Mouse (Mus musculus) hindbrain, embryonic 16.5 days (tissue): ENCODE data around the gene Hoxc8. TPM values are rescaled to one million over a fixed set of nuclear protein-coding genes. Genes with fewer than 3 reads are reported as not detected.

ENCODE experiments used
- ATAC-seq: fragments of 200-750 bp; cut with Nextera tagmentation; 2 replicates; pipeline ENCODE4 v1.8.0; 2017; ENCODE audit warnings: moderate TSS enrichment, moderate library complexity
- H3K27ac ChIP-seq: fragments of 300-500 bp; sonication (generic); 2 replicates; pipeline ENCODE4 v1.5.1; 2014; ENCODE audit warnings: low read depth, mild to moderate bottlenecking, control low read depth, low read length, moderate library complexity
- H3K27me3 ChIP-seq: fragments of 300-500 bp; sonication (generic); replicated peaks from 2 replicates; pipeline ENCODE4 v1.6.1; 2014; ENCODE audit warnings: low read length; ENCODE audit not compliant: control insufficient read depth, insufficient read depth
- H3K36me3 ChIP-seq: fragments of 300-500 bp; sonication (generic); 2 replicates; pipeline ENCODE4 v1.6.1; 2014; ENCODE audit warnings: mild to moderate bottlenecking, low read length, moderate library complexity, mixed read lengths; ENCODE audit not compliant: control insufficient read depth, insufficient read depth
- H3K4me1 ChIP-seq: fragments of 300-500 bp; sonication (generic); 2 replicates; pipeline ENCODE4 v1.6.1; 2014; ENCODE audit warnings: low read depth, low read length; ENCODE audit not compliant: control insufficient read depth, insufficient read depth
- H3K4me2 ChIP-seq: fragments of 300-500 bp; sonication (generic); 2 replicates; pipeline ENCODE4 v1.6.1; 2014; ENCODE audit warnings: mild to moderate bottlenecking, low read length, control low read depth, moderate library complexity
- H3K4me3 ChIP-seq: fragments of 300-500 bp; sonication (generic); 2 replicates; pipeline ENCODE4 v1.5.1; 2014; ENCODE audit warnings: mild to moderate bottlenecking, low read length, control low read depth, moderate library complexity
- H3K9ac ChIP-seq: fragments of 300-500 bp; sonication (generic); 2 replicates; pipeline ENCODE4 v1.6.1; 2014; ENCODE audit warnings: low read depth, mild to moderate bottlenecking, control low read depth, low read length, moderate library complexity
- H3K9me3 ChIP-seq: fragments of 300-500 bp; sonication (generic); 2 replicates; pipeline ENCODE4 v1.6.1; 2014; ENCODE audit warnings: mild to moderate bottlenecking, low read length, moderate library complexity; ENCODE audit not compliant: control insufficient read depth
- WGBS: fragments of 180-500 bp; shearing (Covaris S2); extraction: QIAGEN DNeasy Blood & Tissue Kit; methylation state at CpG from one replicate; pipeline ENCODE4 v1.1.7; 2014; 5-methylcytosine and 5-hydroxymethylcytosine counted together
- polyA plus RNA-seq: library from polyadenylated mRNA; unstranded; fragments of >200 nt; fragmentation: Nextera tagmentation; extraction: Ambion mirVana; gene quantifications from 2 replicates; pipeline ENCODE4 v1.2.1, GENCODE M21; 2015

The Hoxc8 gene
- polyA plus RNA-seq, 1 experiment from 2014 or later, result 3.2 TPM

- H3K4me3 ChIP-seq, result no peak overlapping the region
- H3K9me3 ChIP-seq, result 0 out of 2 replicates have a peak, but pooled peaks cover 2% of the 10 kb centered on the region
- 5% methylated on average over 12 of the region's 12 CpGs for WGBS
- peaks cover 4% of the 10 kb centered on the region; the same call in 1 of the 2 replicates for H3K4me1 ChIP-seq
- H3K4me2 ChIP-seq, result no peak overlapping the region
- H3K36me3 ChIP-seq, result no peaks in the 10 kb centered on the region
- no peak overlapping the region for H3K9ac ChIP-seq
- no peak for ATAC-seq
- H3K27me3 ChIP-seq, result peaks cover 93% of the 10 kb centered on the region
- no peak overlapping the region for H3K27ac ChIP-seq
Observed at GRCm38 (mm10) chr15:102970740-102971139, 19.7 kb upstream of the Hoxc8 start.

GRCm38 (mm10) chr15:102972254-102972653 is 18.2 kb upstream of the Hoxc8 start:
- no peaks in the 10 kb centered on the region for H3K4me1 ChIP-seq
- no peak overlapping the region for H3K4me3 ChIP-seq
- under 1% methylated on average over 21 of the region's 21 CpGs for WGBS
- H3K4me2 ChIP-seq, result no peak overlapping the region
- no peaks in the 10 kb centered on the region for H3K36me3 ChIP-seq
- H3K9me3 ChIP-seq, result 0 out of 2 replicates have a peak, but pooled peaks cover 2% of the 10 kb centered on the region
- ATAC-seq, result no peak
- no peak overlapping the region for H3K27ac ChIP-seq
- peaks cover 86% of the 10 kb centered on the region for H3K27me3 ChIP-seq
- no peak overlapping the region for H3K9ac ChIP-seq

DNA sequence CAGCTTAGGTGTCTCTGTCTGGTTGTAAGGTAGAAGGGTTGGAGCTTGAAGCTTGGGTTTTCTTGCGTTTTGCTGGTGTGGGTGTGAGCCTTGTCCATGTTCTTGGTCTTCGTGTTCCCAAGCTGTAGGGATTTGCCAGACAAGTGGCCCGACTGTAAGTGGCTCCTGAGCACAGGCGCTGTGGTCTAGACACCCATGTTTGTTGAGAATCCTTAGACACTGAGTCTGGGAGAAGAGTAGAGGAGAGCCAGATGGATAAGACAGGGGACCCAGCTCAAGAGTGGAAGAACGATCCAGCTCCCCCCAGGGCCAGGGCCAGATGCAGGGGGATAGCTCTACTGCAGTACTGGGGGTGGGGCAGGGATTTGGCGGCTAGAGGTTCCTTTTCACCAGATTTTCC is 17.7 kb upstream of the Hoxc8 start:
- Histone ChIP-seq H3K4me2 (no peak overlapping the region), H3K9me3 (0 out of 2 replicates have a peak, but pooled peaks cover 2% of the 10 kb centered on the region), H3K27ac (no peak overlapping the region), H3K4me3 (no peak overlapping the region), H3K9ac (no peak overlapping the region), H3K27me3 (peaks cover 85% of the 10 kb centered on the region), H3K36me3 (no peaks in the 10 kb centered on the region), H3K4me1 (no peaks in the 10 kb centered on the region)
- ATAC-seq, result no peak
- WGBS, result 0% methylated on average over 6 of the region's 6 CpGs

- Histone ChIP-seq H3K36me3 (no peaks in the 10 kb centered on the region), H3K27me3 (peaks cover 86% of the 10 kb centered on the region), H3K4me1 (no peaks in the 10 kb centered on the region), H3K4me2 (no peak overlapping the region), H3K9me3 (0 out of 2 replicates have a peak, but pooled peaks cover 2% of the 10 kb centered on the region), H3K4me3 (no peak overlapping the region), H3K27ac (no peak overlapping the region), H3K9ac (no peak overlapping the region)
- WGBS, result 4% methylated on average over 7 of the region's 7 CpGs
- ATAC-seq, result no peak
Observed at GRCm38 (mm10) chr15:102975034-102975433, 15.4 kb upstream of the Hoxc8 start.

- Histone ChIP-seq H3K36me3 (no peaks in the 10 kb centered on the region), H3K27me3 (peaks cover 83% of the 10 kb centered on the region), H3K9ac (no peak overlapping the region), H3K4me1 (no peaks in the 10 kb centered on the region), H3K27ac (no peak overlapping the region), H3K4me3 (no peak overlapping the region), H3K4me2 (no peak overlapping the region), H3K9me3 (0 out of 2 replicates have a peak, but pooled peaks cover 2% of the 10 kb centered on the region)
- ATAC-seq, result no peak
- WGBS, result 3% methylated on average over 21 of the region's 21 CpGs
Observed at GRCm38 (mm10) chr15:102975688-102976111, 14.7 kb upstream of the Hoxc8 start.

GRCm38 (mm10) chr15:102976171-102976570 is 14.2 kb upstream of the Hoxc8 start, which contains the start of gene Hoxc9:
Hoxc9 (plus strand) TSS chr15:102976439.
- H3K27me3 ChIP-seq, result peaks cover 78% of the 10 kb centered on the region
- H3K9ac ChIP-seq, result no peak within 1 kb of the TSS
- no peaks in the 10 kb centered on the region for H3K36me3 ChIP-seq
- no peak within 1 kb of the TSS for H3K4me2 ChIP-seq
- no peak for ATAC-seq
- H3K9me3 ChIP-seq, result 0 out of 2 replicates have a peak, but pooled peaks cover 2% of the 10 kb centered on the region
- H3K4me1 ChIP-seq, result no peaks in the 10 kb centered on the region
- H3K27ac ChIP-seq, result no peak within 1 kb of the TSS
- WGBS, result 1% methylated on average over 20 of the region's 20 CpGs
- H3K4me3 ChIP-seq, result no peak within 1 kb of the TSS

GRCm38 (mm10) chr15:102976631-102977422 is 13.6 kb upstream of the Hoxc8 start:
- Histone ChIP-seq H3K36me3 (no peaks in the 10 kb centered on the region), H3K27ac (no peak overlapping the region), H3K9ac (no peak overlapping the region), H3K4me1 (peaks cover 1% of the 10 kb centered on the region), H3K27me3 (peaks cover 74% of the 10 kb centered on the region), H3K4me2 (no peak overlapping the region), H3K9me3 (0 out of 2 replicates have a peak, but pooled peaks cover 2% of the 10 kb centered on the region), H3K4me3 (no peak overlapping the region)
- WGBS, result 1% methylated on average over 37 of the region's 37 CpGs
- ATAC-seq, result no peak

- H3K4me2 ChIP-seq, result no peak overlapping the region
Observed at GRCm38 (mm10) chr15:102977423-102977974, 12.9 kb upstream of the Hoxc8 start.

More at GRCm38 (mm10) chr15:102977423-102977974, 12.9 kb upstream of the Hoxc8 start:
- 0 out of 2 replicates have a peak, but pooled peaks cover 2% of the 10 kb centered on the region for H3K9me3 ChIP-seq
- H3K36me3 ChIP-seq, result no peaks in the 10 kb centered on the region
- H3K4me1 ChIP-seq, result peaks cover 3% of the 10 kb centered on the region
- no peak overlapping the region for H3K9ac ChIP-seq
- 3% methylated on average over 16 of the region's 16 CpGs for WGBS
- no peak overlapping the region for H3K4me3 ChIP-seq
- H3K27me3 ChIP-seq, result peaks cover 72% of the 10 kb centered on the region
- ATAC-seq, result no peak
- no peak overlapping the region for H3K27ac ChIP-seq
